Mouse (Mus musculus): ENCODE measurements around the gene Rpl27. TPM values are rescaled to one million over a fixed set of nuclear protein-coding genes. Genes with fewer than 3 reads are reported as not detected.
A peak's percentile ranks its signal among the peaks of the same experiment; 100 is the strongest.
"Not testable (repeated sequence)": the region's sequence is repeated elsewhere in the genome, so short reads cannot be mapped to it uniquely, and the experiment has no call there.

Gene Rpl27
- polyA plus RNA-seq, 1 experiment from 2014 or later: 421 TPM

DNA sequence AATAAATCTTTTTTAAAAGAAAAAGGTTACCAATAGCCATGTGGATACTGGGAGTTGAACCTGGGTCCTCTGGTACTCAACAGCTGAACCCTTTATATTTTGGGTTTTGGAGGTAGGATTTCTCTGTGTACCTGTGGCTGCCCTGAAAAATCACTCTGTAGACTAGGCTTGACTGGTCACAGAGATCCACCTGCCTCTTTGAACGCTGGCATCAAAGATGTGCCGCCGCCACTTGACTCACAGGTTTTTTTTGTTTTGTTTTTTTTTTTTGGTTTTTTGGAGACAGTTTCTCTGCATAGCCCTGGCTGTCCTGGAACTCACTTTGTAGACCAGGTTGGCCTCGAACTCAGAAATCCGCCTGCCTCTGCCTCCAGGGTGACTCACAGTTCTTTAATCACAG, 5.7 kb downstream of the Rpl27 start:
- Histone ChIP-seq H3K27ac (ENCODE audit: low read depth) (no peak overlapping the region), H3K4me1 (ENCODE audit: insufficient read depth) (no peaks in the 10 kb centered on the region), H3K36me3 (ENCODE audit: insufficient read depth) (peaks cover 33% of the 10 kb centered on the region), H3K9ac (peak overlapping the region; percentile 52; the same call in 1 of the 2 replicates), H3K4me3 (ENCODE audit: low read depth, low read length) (peak overlapping the region; percentile 42; the same call in 1 of the 2 replicates), H3K27me3 (ENCODE audit: insufficient read depth, low read length) (no peaks in the 10 kb centered on the region), H3K9me3 (ENCODE audit: low read depth, low read length) (no peaks in the 10 kb centered on the region), H3K4me2 (peak overlapping the region; percentile 59)
- DNase-seq (no peak), ATAC-seq (ENCODE audit: insufficient read depth) (no peak)
- TF ChIP-seq CTCF (IDR thresholded peaks at IDR 0.05; ENCODE audit: low read depth): no peak
- 81% methylated on average over 5 of the region's 5 CpGs for WGBS

DNA sequence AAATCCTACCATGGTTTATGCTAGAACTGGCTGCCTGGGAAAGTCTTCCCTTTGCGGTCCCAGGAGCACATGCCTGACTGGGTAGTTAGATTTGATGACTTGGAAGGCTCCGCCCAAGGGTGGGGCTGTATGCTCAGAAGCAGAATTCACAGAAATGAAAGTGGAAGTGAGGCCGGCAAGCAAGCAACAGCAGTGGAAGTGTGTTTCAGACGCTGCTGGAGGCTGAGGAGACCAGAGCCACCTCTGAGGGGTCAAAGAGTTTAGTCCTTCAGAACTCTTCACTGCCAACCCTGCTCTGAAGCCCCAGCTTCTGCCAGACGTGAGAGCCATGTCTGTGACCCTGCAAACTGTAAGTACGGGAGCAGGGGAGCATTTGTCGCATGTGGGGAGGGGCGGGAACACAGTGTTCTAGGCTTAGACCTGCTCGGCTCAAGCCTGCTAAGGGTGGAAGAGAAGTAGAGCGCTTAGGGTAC, 6.2 kb downstream of the Rpl27 start, which contains the start of gene Ifi35:
Ifi35 (plus strand) TSS at position 134 of the 473 bp plus-strand sequence.
- H3K9ac ChIP-seq: peak within 1 kb of the TSS; percentile 52
- H3K4me3 ChIP-seq (ENCODE audit: low read depth, low read length): peak within 1 kb of the TSS; percentile 42
- H3K4me1 ChIP-seq (ENCODE audit: insufficient read depth): no peaks in the 10 kb centered on the region
- peaks cover 29% of the 10 kb centered on the region for H3K36me3 ChIP-seq (ENCODE audit: insufficient read depth)
- no peaks in the 10 kb centered on the region for H3K9me3 ChIP-seq (ENCODE audit: low read depth, low read length)
- ATAC-seq (ENCODE audit: insufficient read depth) (peak; percentile 75), DNase-seq (peak; percentile 88)
- peak within 1 kb of the TSS; percentile 76 for H3K27ac ChIP-seq (ENCODE audit: low read depth)
- H3K27me3 ChIP-seq (ENCODE audit: insufficient read depth, low read length): no peaks in the 10 kb centered on the region
- H3K4me2 ChIP-seq: peak within 1 kb of the TSS; percentile 59
- TF ChIP-seq CTCF (IDR thresholded peaks at IDR 0.05; ENCODE audit: low read depth): no peak
- 17% methylated on average over 10 of the region's 10 CpGs for WGBS

DNA sequence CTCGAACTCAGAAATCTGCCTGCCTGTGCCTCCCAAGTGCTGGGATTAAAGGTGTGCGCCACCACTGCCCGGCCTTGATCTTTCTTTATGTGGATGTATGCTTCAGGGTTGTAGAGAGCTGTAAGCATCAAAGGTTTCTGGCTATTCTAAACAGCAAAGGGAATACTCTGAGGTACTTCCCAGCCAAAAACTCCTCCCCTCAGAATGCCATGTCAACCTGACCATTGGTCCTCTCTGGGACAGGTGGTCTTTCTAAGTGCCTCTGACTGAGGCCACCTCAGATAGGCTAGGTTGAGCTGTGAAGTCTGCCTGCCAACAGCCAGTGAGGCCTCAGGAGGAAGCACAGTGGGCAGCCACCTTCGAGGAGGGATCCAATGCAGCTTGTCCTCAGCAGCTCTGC, 6.8 kb downstream of the Rpl27 start:
- Histone ChIP-seq H3K4me3 (ENCODE audit: low read depth, low read length) (peak overlapping the region; percentile 42), H3K9me3 (ENCODE audit: low read depth, low read length) (no peaks in the 10 kb centered on the region), H3K36me3 (ENCODE audit: insufficient read depth) (peaks cover 23% of the 10 kb centered on the region), H3K9ac (no peak overlapping the region), H3K27ac (ENCODE audit: low read depth) (no peak overlapping the region), H3K4me2 (peak overlapping the region; percentile 59), H3K4me1 (ENCODE audit: insufficient read depth) (no peaks in the 10 kb centered on the region), H3K27me3 (ENCODE audit: insufficient read depth, low read length) (no peaks in the 10 kb centered on the region)
- TF ChIP-seq CTCF (IDR thresholded peaks at IDR 0.05; ENCODE audit: low read depth): no peak
- no peak for ATAC-seq (ENCODE audit: insufficient read depth)
- no peak for DNase-seq
- 75% methylated on average over 4 of the region's 4 CpGs for WGBS

DNA sequence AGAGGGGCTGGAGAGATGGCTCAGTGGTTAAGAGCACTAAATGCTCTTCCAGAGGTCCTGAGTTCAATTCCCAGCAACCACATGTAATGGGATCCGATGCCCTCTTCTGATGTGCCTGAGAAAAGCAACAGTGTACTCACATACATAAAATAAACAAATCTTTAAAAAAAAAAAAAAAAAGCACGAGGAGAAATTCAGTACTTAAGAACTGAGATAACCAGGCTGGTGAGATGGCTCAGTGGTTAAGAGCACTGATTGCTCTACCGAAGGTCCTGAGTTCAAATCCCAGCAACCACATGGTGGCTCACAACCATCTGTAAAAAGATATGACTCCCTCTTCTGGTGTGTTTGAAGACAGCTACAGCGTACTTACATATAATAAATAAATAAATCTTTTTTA, 7.5 kb downstream of the Rpl27 start:
- 71% methylated on average over 4 of the region's 4 CpGs for WGBS
- not testable (repeated sequence) for H3K4me2 ChIP-seq; H3K4me3 ChIP-seq (ENCODE audit: low read depth, low read length); H3K4me1 ChIP-seq (ENCODE audit: insufficient read depth); ATAC-seq (ENCODE audit: insufficient read depth); H3K27ac ChIP-seq (ENCODE audit: low read depth); H3K9ac ChIP-seq; DNase-seq; H3K9me3 ChIP-seq (ENCODE audit: low read depth, low read length); H3K27me3 ChIP-seq (ENCODE audit: insufficient read depth, low read length)
- peaks cover 16% of the 10 kb centered on the region for H3K36me3 ChIP-seq (ENCODE audit: insufficient read depth)

DNA sequence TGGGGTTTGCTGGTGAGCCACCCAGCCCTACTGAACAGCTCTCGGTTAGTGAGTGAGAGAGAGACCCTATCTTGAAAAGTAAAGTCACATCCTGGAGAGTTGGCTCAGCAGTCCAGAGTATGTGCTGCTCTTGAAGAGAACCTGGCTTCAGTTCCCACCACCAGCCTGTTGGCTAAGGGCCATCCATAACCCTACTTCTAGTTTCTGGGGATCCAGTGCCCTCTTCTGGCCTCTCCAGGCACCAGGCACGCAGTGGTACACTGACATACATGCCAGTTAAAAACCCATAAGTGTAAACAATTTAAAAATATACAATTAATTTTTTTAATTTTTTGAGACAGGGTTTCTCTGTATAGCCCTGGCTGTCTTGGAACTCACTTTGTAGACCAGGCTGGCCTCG, 8.3 kb downstream of the Rpl27 start:
- no peak for DNase-seq
- 67% methylated on average over 3 of the region's 3 CpGs for WGBS
- ATAC-seq (ENCODE audit: insufficient read depth): no peak
- H3K27ac ChIP-seq (ENCODE audit: low read depth): no peak overlapping the region
- no peak overlapping the region for H3K4me3 ChIP-seq (ENCODE audit: low read depth, low read length)
- H3K36me3 ChIP-seq (ENCODE audit: insufficient read depth): peaks cover 8% of the 10 kb centered on the region
- H3K9ac ChIP-seq: no peak overlapping the region
- H3K27me3 ChIP-seq (ENCODE audit: insufficient read depth, low read length): no peaks in the 10 kb centered on the region
- H3K9me3 ChIP-seq (ENCODE audit: low read depth, low read length): no peaks in the 10 kb centered on the region
- H3K4me2 ChIP-seq: no peak overlapping the region
- H3K4me1 ChIP-seq (ENCODE audit: insufficient read depth): 0 out of 2 replicates have a peak, but pooled peaks cover 3% of the 10 kb centered on the region
- TF ChIP-seq CTCF (IDR thresholded peaks at IDR 0.05; ENCODE audit: low read depth): peak; percentile 33

DNA sequence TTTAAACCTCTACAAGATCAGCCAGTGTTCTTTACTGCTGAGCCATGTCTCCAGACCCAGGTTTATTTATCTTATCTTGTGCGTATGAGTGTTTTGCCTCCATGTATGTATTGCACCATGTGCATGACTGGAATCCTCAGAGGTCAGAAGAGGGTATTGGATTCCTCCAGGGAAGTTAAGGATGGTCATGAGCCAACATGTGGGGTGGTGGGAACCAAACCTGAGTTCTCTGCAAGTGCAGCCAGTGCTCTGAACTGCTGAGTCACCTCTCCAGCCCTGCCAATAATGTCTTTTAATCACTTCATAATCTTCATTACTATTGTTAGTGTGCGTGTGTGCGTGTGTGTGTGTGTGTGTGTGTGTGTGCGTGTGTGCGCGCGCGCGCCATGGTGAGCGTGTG, 9.4 kb downstream of the Rpl27 start:
- Histone ChIP-seq H3K9me3 (ENCODE audit: low read depth, low read length) (no peaks in the 10 kb centered on the region), H3K4me3 (ENCODE audit: low read depth, low read length) (no peak overlapping the region), H3K27ac (ENCODE audit: low read depth) (no peak overlapping the region), H3K4me1 (ENCODE audit: insufficient read depth) (0 out of 2 replicates have a peak, but pooled peaks cover 3% of the 10 kb centered on the region), H3K27me3 (ENCODE audit: insufficient read depth, low read length) (no peaks in the 10 kb centered on the region), H3K9ac (no peak overlapping the region), H3K36me3 (ENCODE audit: insufficient read depth) (no peaks in the 10 kb centered on the region), H3K4me2 (no peak overlapping the region)
- ATAC-seq (ENCODE audit: insufficient read depth): no peak
- no peak for TF ChIP-seq CTCF (IDR thresholded peaks at IDR 0.05; ENCODE audit: low read depth)
- WGBS: 87% methylated on average over 10 of the region's 10 CpGs
- no peak for DNase-seq

DNA sequence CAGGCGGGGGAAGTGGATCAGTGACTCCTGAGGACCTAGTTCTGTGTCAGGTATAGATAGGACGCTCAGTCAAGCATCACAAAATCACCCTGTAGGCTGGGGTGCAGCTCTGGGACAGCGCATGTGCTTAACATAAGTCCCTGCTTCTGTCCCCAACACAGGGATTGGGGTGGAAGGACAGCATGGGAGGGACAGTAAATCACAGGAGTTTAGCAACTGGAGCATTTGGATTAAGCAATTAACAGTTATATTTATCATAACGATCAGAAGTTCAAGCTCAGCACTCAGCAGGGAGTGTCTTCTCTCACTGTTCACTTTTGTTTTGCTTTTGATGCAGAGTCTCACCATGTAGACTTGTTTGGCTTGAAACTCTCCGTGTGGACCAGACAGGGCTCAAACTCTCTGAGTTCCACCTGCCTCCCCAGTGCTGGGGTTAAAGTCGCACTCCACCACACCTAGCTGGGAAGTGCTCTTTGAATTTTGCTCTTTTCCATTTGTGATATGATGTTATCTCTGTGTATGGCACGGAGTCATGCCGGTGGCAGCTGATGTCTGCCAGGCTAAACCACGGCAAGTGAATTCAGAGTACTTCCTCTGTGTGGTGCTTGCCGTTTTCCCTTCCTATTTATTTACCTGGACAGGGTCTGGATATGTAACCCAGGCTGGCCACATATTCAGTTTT, 10.1 kb downstream of the Rpl27 start:
- Histone ChIP-seq H3K27me3 (ENCODE audit: insufficient read depth, low read length) (no peaks in the 10 kb centered on the region), H3K27ac (ENCODE audit: low read depth) (no peak overlapping the region), H3K9me3 (ENCODE audit: low read depth, low read length) (no peaks in the 10 kb centered on the region), H3K9ac (no peak overlapping the region), H3K36me3 (ENCODE audit: insufficient read depth) (no peaks in the 10 kb centered on the region), H3K4me2 (no peak overlapping the region), H3K4me1 (ENCODE audit: insufficient read depth) (0 out of 2 replicates have a peak, but pooled peaks cover 3% of the 10 kb centered on the region), H3K4me3 (ENCODE audit: low read depth, low read length) (no peak overlapping the region)
- 60% methylated on average over 10 of the region's 10 CpGs for WGBS
- TF ChIP-seq CTCF (IDR thresholded peaks at IDR 0.05; ENCODE audit: low read depth): no peak
- ATAC-seq (ENCODE audit: insufficient read depth) (no peak), DNase-seq (no peak)

Measured in lung, embryonic 14.5 days (tissue).